Mouse (Mus musculus) left cerebral cortex, adult 8-10 months (tissue): Measurements from ENCODE around the gene Lefty2. TPM values are rescaled to one million over a fixed set of nuclear protein-coding genes. Genes with fewer than 3 reads are reported as not detected.

Source experiments
- DNase-seq, 2 experiments: peaks; one replicate each; pipeline ENCODE4 v3.0.0; 2022; ENCODE audit warnings: low spot score in 2 of 2
- total RNA-seq, 4 experiments: library from RNA; stranded (reverse); gene quantifications; 2 replicates each; pipeline ENCODE4 v1.2.4; 2022

Lefty2 gene
- total RNA-seq, result 1 to 10 TPM in 1 of 4 experiments, under 1 TPM in 3; 0.20 to 1.2 (median 0.58) TPM

DNA sequence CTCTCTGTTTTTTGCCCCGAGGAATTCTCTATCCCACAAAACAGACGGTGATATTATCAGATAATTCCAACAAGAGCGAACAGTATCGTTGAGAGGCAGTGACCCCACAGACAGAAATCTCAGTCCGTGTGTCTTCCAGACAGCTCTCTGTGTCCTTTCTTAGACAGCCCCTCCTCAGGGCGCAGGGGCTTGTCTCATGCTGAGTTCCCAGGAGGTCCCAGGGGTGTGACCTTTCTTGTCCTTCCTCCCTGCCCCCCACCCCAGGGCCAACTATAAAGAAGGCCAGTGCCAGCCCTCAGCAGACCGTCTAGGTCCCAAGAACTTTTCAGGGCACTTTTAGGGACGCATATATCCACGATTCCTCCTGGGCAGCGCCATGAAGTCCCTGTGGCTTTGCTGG is at the start of gene Lefty2:
TSS of gene Lefty2 (plus strand) at position 301 of the 400 bp plus-strand sequence.
- DNase-seq, result no peak

DNA sequence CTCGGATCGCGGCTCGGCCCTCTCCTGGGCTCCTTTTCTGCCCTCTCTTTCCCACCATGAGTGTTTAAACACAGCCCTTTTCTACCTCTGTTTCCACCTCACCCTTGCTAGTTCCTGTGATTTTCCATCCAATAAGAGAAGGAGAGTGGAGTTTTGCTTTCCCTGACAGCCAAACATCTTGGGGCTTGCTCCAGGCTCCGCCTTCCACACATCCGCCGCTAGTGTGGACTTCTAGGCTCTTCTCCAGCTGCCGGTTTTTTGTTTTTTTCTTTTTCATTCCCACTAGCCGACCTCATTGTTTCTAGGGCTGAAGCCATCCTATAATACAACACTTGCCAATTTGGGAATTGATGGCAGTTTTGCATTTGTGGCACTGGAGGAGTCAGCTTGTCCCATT is 44.8 kb upstream of the Lefty2 start:
- peak; percentile 32 to 61 for DNase-seq

DNA sequence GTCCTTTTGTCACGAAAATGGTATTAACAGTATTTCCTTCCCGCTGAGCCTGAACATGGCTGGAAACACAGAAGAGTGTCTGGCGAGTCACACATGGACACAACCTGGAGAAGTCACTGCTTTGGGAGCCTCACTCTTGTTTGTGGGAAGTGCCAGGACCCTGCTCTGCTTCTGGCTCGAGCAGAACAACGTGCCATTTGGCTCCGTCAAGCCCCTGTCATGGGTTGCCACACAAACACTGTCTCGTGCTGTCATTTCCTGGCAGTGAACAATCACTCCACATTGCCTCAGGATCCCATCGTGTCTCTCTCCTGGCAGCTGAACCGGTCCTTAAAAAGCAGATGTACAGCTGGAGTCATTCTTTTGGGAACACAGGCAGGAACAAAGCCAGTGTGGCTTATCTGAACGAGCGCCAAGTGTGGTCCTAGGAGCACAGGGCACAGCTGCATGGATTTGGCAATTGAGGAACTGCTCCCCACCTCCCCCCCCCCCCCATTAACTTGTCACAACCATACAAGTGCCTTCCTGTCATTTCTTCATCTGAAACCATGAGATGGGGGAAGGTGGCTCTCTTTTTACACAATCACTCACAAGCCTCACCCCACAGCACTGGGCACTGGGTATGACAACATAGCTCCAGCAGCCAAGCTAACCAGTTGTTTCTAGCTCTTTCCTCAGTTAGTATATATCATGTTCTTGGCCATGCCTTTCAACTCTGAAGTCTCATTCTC is 44.2 kb upstream of the Lefty2 start:
- peak; percentile 18 to 45 for DNase-seq

DNA sequence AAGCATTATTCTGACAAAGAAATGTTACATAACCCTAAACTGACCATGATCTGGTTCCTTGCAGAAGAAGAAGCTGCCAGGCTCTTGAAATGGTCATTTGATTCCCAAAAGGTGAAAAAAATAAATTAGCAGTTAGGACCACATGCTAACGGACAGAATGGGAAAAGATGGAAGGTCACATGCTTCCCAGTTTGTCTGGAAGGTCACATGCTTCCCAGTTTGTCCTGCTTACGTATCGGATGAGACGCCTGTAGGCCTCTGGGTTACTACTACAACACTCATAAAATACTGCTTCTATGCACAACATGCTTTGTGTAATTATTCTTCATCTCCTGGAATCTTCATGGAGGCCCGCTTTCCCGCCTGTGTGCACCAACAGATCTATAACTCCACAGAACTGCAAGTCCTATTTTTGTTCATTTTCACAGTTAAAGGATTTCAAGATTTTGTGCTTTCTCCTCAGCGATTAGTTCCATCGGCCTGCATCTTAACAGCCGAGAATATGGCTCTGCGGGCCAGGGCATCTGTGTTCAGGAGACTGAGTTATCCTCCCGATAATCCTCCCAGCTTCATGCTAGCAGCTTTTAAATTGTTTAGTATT is 43.1 kb upstream of the Lefty2 start:
- DNase-seq, result peak; percentile 15 to 27

DNA sequence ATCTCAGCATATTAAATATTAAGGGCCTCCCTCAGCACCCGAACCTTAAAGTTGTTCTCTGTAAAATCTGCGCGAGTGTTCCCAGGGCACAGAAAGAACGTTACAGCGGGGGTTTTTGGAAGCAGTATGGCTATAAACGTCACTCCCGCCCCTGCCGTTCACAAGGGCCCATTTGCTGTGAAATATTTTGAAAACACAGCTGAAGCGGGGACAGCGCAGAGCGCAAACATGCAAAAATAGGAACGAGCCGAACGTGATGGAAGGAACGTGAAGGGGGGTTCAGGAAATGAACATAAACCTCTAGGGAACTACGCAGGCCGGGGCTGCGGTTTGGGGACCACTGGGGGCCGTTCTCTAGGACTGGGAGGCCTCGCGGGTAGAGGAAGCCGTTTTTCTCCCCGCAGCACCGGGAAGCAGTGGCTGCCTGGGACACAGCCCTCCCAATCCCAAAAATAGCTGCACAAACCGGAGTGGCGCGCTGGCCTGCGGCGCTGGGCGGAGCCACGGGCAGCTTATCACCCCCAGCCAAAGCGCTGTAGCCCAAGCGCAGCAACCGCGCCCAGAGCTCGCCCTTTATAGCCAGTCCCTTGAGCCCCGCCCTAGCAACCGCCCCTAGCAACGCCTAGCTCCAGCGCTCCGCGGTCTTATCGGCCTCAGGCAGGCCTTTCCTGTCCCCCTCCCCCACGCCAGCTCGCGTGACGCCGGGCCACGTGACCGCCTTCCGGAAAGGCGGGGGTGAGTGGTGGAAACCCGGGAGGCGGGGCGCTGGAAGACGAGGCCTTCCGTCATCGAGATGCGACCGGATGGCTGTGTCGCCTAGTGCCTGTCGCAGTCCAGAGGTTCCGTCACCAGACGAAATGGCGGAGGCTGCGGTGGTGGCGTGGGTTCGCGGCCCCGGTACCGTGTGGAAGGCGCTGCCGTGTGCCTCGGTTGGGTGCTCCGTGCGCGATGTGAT is 42.3 kb upstream of the Lefty2 start, which contains the start of gene Sde2:
TSS of gene Sde2 (plus strand) at position 812 of the 955 bp plus-strand sequence.
- DNase-seq, result peak; percentile 98 to 100

DNA sequence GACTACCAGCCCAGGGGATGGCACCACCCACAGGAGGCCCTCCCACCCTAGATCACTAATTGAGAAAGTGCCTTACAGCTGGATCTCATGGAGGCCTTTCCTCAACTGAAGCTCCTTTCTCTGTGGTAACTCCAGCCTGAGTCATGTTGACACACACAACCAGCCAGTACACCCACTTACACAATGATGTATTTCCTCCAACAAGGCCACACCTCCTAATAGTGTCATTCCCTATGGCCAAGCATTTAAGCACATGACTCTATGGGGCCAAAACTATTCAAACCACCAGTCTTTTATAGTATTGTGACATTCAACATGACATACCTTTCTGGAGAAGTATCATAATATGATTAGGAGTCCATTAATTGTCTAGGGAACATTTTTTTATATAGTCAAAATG is 34.1 kb upstream of the Lefty2 start:
- DNase-seq, result no peak

DNA sequence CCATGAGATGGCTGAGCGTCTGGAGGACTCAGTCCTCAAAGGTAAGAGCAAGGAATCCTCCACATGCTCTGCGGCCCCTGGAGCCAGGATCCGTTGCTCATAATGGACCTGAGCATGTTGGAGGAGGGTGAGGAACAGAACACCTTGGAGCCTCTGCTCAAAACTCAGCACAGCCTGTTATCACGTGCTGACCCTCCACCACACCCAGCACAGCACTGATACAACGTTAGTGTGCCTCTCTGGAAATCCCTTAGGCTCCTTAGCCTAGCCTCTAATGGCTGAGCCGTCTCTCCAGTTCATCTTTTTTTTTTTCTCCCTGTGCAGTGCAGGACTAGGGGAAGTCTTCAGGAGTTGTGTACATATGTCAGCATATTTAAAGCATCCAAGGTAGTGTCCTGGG is 32.9 kb upstream of the Lefty2 start:
- DNase-seq, result no peak

DNA sequence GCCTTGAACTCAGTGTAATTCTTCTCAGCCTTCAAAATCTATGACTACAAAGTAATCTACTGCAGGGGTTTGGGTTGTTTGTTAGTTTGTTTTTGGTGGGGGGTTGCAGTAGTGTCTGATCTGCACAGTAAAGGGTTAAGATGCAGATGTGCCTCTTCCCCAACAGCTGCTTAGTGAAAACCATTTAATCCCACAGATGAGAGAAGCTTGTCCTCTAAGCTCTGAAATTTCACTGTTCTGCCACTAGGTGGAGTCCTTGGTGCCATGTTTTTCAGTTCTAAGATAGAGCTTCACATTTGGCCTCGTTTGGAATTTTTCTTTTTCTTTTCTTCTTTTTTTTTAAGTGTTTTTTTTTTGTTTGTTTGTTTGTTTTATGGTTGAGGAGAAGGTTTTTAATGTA is 29.3 kb upstream of the Lefty2 start:
- DNase-seq, result no peak

DNA sequence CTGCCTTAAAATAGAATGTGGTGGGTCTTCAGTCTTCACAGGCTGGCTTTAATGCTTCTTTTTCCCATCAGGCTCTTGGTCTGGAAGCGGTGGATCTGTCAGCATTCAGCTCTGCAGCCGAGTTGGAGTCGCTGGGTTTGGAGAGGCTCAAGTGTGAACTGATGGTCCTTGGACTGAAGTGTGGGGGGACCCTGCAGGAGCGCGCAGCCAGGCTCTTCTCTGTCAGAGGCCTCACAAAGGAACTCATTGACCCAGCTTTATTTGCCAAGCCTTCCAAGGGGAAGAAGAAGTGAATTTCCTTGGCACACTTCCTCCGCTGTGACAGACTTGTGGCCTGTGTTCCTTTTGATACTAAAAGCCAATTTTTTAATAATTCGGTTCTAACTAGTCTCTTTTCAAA is 26.9 kb upstream of the Lefty2 start:
- DNase-seq, result no peak

DNA sequence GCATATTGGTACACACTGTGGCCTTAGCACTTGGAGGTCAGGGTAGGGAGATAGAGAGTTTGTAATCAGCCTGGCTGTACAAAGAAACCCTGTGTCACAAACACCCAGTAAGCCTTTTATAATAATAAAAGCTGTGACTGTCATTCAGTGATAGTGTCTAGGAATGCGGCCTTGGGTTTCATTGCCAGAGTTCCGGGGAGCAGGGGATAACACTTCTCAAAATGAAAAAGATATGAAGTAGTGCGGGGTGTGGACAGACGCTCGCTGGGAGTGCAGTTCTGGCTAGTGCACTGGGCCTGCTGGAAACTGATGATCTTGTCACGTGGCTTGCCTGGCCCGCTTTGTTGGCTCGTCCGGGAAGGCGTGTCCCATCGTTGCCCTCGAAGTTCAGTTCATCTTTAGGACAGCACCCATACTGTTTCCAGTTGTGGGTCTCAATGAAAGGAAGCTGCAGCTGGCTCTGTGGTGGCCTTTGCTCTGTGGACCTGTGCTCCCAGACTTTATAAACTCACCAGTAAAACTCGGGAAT is 22.7 kb upstream of the Lefty2 start:
- no peak for DNase-seq

DNA sequence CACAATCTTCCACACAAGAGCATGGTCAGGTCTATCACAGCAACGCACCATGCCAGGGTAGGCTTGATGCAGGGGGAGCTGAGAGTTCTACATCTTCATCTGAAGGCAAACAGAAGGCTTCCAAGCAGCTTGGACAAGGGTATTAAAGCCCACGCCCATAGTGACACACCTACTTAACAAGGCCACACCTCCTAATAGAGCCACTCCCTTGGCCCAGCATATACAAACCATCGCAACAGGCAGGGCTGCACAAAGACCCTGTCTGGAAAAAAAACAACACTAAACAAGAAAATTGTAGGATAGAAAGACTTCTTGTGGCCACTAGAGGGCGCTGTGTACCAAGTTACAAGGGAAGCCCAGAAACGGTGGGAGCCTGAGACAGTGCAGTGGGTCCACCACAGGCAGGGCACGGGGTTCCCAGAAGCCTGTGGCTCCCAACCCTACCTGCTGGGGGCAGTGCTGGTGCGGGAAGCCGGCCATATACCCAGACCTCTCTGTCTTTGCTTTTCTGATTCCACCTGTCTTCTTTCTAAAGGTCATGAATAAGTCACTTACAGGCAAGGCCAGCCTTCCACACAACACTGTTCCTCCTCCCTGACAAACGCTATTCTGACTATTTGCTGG is 18.9 kb upstream of the Lefty2 start:
- DNase-seq, result no peak

DNA sequence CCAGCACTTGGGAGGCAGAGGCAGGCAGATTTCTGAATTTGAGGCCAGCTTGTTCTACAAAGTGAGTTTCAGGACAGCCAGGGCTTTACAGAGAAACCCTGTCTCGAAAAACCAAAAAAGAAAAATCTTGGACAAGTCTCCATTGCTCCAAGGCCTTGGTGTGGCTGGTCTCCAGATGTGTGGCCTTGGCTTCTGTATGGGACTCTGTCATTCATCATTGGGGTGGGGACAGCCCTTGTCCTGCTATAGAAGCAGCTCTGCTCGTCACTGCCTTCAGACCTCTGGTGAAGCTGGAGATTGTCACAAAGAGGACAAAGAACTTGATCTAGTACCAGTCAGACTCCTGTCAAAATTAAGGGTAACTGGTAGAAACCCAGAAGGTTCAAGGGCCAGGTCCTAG is 18.3 kb upstream of the Lefty2 start:
- DNase-seq, result no peak

DNA sequence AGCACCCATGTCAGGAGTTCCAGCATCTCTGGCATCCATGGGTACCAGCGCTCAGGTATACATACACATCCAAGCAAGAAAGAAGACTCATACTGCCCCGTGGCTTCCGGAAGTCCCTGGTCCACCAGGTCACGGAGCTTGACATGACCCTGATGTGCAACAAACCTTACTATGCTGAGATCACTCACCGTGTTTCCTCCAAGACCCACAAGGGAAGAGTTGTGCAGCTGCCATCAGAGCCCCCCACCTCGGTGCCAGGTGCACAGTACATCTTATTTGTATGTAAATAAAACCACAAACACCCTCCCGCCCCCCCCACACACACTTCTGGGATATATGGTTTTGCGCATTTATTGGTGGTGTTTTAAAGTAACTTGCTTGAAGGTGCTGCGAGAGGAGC is 17.8 kb upstream of the Lefty2 start:
- DNase-seq, result no peak

DNA sequence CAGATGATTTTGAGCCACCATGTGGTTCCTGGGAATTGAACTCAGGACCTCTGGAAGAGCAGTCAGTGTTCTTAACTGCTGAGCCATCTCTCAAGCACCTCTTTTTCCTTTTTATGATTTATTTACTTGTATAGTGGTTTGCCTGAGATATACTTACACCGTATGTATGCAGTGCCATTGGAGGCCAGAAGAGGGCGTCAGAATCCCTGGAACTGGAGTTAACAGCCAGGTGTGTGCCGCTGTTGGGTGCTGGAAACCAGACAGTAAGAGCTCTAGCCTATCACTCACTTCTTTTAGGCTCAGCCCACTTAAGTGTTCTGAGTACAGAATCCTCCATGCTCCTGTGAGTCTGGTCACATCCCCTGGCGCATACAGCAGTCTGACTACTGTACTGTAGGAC is 15.4 kb upstream of the Lefty2 start:
- no peak for DNase-seq

DNA sequence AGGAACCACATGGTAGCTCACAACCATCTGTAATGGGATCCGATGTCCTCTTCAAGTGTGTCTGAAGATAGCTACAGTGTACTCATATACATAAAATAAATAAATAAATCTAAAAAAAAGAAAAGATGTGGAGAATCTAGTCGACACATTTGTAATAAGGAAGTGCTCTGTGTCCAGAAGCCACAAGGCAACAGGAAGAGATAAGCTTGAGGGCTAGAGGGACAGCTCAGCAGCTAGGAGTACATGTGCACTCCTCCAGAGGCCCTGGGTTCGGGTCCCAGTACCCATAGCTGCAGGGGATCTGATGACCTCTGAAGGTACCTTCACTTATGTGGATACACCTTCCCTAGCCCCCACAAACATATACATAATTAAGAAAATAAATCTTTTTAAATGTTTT is 11.1 kb upstream of the Lefty2 start:
- DNase-seq, result no peak

DNA sequence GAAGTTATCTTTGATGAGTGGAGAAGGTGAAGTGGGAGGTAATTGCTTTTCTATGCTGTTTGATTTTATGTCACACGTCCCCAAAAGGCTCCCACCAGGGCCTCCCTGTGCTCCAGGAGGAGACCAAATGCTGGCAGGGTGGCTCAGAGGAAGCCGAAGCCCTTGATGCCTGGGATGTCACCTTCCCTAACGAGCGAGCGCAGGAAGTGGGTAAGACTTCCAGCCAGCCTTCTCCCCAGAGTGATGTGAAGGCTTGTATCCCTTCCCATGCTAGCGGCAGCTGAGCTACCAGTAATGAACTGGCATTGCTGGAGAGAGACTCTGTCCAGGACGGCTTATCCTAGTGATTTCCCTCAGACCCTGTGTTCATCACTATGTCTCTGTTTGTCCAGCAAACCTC is 9.2 kb upstream of the Lefty2 start:
- DNase-seq, result no peak

DNA sequence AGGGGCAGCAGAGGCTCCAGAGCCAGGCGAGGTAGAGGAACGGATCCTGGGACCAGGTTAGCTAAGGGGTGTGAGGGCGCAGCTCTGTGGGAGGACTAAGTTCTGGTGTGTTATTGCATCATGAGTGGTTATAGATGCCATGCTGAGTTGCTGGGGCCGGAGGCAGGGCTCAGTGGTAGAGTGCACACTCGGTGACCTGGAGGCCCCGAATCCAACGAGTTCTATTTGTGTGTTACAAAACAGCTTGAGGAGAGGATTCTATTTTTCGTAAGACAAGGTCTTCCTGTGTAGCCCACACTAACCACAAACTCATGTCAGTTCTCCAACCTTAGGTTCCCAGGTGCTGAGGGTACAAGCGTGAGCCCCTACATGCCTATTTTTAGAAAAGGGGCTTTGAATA is 8.4 kb upstream of the Lefty2 start:
- no peak for DNase-seq

DNA sequence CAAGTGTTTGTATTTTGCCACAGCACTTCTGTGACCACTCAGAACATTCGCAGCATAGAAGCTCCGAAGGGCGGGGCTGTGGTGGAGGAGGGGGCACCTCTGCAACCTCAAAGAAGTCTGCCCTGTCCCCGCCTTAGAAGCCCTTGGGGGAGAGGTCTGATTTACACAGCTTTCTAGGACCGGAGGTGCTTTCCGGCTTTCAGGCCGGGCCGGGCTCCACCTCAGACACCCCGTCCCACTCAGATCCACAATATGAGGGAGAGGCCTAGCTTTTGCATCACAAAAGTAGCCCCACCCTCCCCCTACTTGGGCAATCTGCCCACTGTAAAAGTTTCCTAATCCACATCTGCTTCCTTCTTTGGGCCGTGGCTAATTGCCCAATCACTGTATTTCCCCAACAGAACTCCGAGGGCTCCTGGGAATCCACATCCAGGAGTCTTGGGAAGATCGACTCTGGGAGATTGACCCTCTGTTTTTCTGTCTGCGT is 4.3 kb upstream of the Lefty2 start:
- DNase-seq, result no peak

DNA sequence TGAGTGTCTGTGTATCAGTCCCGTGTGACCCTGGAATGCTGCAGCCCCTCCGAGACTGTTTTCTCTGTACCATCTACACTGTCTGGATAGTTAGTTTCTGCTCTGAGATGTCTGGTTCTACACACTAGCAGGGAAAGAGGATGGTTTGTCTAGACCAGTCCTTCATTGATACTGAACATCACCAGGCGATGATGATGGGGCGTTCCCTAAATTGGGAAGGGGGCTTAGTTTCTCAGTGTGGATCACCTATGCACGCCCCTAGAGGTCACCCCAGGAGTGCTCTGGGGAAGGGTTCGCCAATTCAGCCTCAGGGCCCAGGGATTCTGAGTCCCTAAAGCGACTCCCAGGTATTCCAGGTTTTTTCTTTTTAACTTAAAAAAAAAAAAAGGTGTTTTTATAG is 3.7 kb upstream of the Lefty2 start:
- DNase-seq, result no peak

DNA sequence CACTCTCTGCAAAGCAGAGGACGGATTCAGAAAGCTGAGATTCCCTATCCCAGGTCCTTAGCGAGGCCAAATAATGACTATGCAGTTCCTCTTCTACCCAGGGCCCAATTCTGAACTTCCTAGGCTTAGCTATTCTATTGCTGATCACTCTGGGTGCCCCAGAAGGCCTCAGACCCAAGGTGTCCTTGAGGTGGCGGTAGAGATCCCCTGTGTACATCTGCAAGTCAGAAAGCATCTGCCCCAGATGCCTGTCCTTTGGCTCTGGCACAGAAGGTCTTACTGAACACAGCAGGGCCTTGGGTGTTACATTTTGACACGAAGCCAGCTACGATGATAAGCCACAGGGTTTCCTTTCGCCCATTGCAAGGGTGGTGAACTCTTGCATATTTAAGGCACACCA is 3.1 kb upstream of the Lefty2 start:
- DNase-seq, result no peak
